Mouse (Mus musculus) left cerebral cortex, postnatal 36 days (tissue): ENCODE measurements around the gene Immp1l. TPM values are rescaled to one million over a fixed set of nuclear protein-coding genes. Genes with fewer than 3 reads are reported as not detected.

Experiments
- DNase-seq, 2 experiments: peaks; one replicate each; pipeline ENCODE4 v3.0.0; 2021 to 2022; ENCODE audit warnings: low spot score in 2 of 2, mixed read lengths in 1 of 2
- intact Hi-C: fragments of 180-260 bp; cut with DNase I; formaldehyde crosslinking; loops from one replicate; pipeline ENCODE4 v1.15.1; 2025
- microRNA-seq: library from miRNA; unstranded; fragments of <30 nt; microRNA quantifications from one replicate; pipeline ENCODE4 v1.2.0, GENCODE M21; 2022
- total RNA-seq, 2 experiments: library from RNA; stranded (reverse); gene quantifications; 2 replicates each; pipeline ENCODE4 v1.2.3; 2021

Gene Immp1l
- total RNA-seq, 2 experiments from 2014 or later = 24.6 to 29.0 TPM

GRCm38 (mm10) chr2:106002835-106003739 is 98.6 kb downstream of the Immp1l start, which contains the start of gene Dnajc24:
Gene Dnajc24, minus strand, starts transcription at chr2:106003549.
- peak; percentile 92 to 93 for DNase-seq
- intact Hi-C loops = loop anchor here (10.0 kb wide), 1 partner anchor 388 kb away; no protein-coding TSS in a partner anchor

- no peak for DNase-seq
- intact Hi-C loops = loop anchor here (10.0 kb wide), 1 partner anchor 394 kb away; no protein-coding TSS in a partner anchor
Observed at GRCm38 (mm10) chr2:106008415-106008814, 104.0 kb downstream of the Immp1l start.

Small RNAs within 50 kb of the gene (microRNA-seq; reads per million reads assigned to microRNA genes)
- gene Gm22002 = not detected

Other genes starting within 250 kb of the Immp1l start
- 10 to 100 TPM in 1 of 2 experiments, 1 to 10 TPM in 1; 8.1 to 12.4 TPM for gene Pax6, start 235.7 kb upstream of the Immp1l start, total RNA-seq
- 10 to 100 TPM; 16.0 to 16.4 TPM for gene Elp4, start 74 bp upstream of the Immp1l start, total RNA-seq
- gene Dnajc24, start 98.9 kb downstream of the Immp1l start, total RNA-seq = 10 to 100 TPM; 20.0 to 27.1 TPM